Comparison of ENCODE assay signal across 1 mouse cellular context in the genomic region with DNA sequence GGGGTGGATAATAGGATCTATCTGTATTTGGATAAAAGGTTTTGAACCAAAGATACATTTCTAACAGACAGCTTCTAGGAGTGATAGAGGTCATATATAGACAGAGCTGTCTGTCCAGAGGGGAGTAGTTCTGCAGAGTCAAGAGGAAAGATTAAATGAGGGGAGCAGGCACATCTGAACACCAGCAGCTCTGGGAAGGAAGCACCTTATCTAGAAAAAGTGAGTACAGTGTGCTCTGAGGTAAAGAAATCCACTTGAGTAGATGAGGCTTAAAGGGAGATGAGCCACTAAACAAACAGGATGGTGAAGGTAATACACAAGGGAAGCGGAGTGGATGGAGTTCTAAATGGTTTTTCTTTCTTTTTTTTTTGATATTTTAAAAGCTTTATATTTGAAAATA.
TF ChIP-seq lines count a peak whose summit lies in the region.

No protein-coding gene starts in this region.

TF ChIP-seq in MEL, 35 proteins besides CTCF, POLR2A, EP300 and RAD21:
- TF ChIP-seq CHD1 (IDR thresholded peaks at IDR 0.05; ENCODE audit: low read depth, low read length) = 0 out of 2 replicates have a peak, but pooled peaks have one; percentile 25
- TF ChIP-seq CHD2 (IDR thresholded peaks at IDR 0.05; ENCODE audit: low read length) = no peak
- peak; percentile 44; the same call in 1 of the 2 replicates for TF ChIP-seq TAL1 (IDR thresholded peaks at IDR 0.05; ENCODE audit: low read length)
- TF ChIP-seq GATA1 (IDR thresholded peaks at IDR 0.05; ENCODE audit: low read depth, low read length) = peak; percentile 60
- 0 out of 2 replicates have a peak, but pooled peaks have one; percentile 5 for TF ChIP-seq TCF12 (IDR thresholded peaks at IDR 0.05; ENCODE audit: low read depth, low read length)
- TF ChIP-seq E2F4 (IDR thresholded peaks at IDR 0.05; ENCODE audit: borderline replicate concordance, low read depth, low read length) = no peak
- 0 out of 2 replicates have a peak, but pooled peaks have one; percentile 13 for TF ChIP-seq RCOR1 (IDR thresholded peaks at IDR 0.05; ENCODE audit: low read depth, low read length)
- 0 out of 2 replicates have a peak, but pooled peaks have one; percentile 14 for TF ChIP-seq MAFK (IDR thresholded peaks at IDR 0.05; ENCODE audit: borderline replicate concordance, low read depth, low read length)
